Mouse (Mus musculus) frontal cortex, postnatal 25 days (tissue): ENCODE results near the gene Tctex1d1.

Experiments used
- DNase-seq, 2 experiments: peaks; one replicate each; pipeline ENCODE4 v3.0.0; 2022; ENCODE audit warnings: low spot score in 2 of 2

Tctex1d1 gene

GRCm38 (mm10) chr4:102978440-102978839 is at the start of gene Tctex1d1:
TSS of gene Tctex1d1 (plus strand) at chr4:102978606.
- no peak for DNase-seq

DNA sequence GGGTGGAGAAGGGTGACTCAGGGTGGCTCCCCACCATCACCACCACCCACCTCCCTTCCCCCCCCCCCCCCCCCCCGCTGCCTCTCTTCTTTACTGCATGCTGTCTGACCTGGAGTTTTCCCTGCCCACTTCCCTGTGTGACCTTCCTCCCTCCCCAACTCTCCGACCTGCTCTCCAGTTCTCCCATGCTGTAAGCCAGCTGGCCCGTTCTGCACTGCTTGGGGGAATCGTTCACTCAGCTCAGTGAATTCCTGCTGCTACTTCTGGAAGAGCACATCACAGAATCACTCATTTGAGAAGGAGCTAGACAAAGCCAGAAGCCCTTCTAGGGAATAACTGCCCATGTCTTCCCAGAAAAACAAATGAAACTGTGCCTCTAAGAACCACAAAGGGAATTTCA is 48.9 kb upstream of the Tctex1d1 start:
- DNase-seq: no peak

- no peak for DNase-seq
Observed at GRCm38 (mm10) chr4:102930679-102931078, 47.7 kb upstream of the Tctex1d1 start.

GRCm38 (mm10) chr4:102940266-102940665 is 38.1 kb upstream of the Tctex1d1 start:
- no peak for DNase-seq

- no peak for DNase-seq
Observed at GRCm38 (mm10) chr4:102940738-102941137, 37.7 kb upstream of the Tctex1d1 start.

- DNase-seq: no peak
Observed at GRCm38 (mm10) chr4:102944325-102944724, 34.1 kb upstream of the Tctex1d1 start.

DNA sequence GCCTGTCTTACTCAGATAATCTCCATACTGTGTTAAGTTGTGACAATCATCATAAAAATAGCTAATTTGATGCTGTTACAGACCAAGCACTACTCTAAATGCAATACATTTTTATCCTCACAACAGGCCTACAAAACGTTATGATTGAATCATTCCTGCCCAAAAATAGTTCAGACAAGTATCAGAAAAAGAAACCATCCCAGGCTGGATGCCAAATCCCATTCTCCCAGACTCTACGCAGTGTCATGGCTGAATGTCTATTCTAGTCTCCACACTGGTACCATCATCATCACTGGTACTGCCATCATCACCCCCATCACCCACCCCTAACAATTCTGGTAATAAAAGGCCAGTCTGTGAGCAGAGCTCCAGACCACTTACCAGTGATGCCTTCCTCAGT is 25.9 kb upstream of the Tctex1d1 start:
- DNase-seq: no peak

DNA sequence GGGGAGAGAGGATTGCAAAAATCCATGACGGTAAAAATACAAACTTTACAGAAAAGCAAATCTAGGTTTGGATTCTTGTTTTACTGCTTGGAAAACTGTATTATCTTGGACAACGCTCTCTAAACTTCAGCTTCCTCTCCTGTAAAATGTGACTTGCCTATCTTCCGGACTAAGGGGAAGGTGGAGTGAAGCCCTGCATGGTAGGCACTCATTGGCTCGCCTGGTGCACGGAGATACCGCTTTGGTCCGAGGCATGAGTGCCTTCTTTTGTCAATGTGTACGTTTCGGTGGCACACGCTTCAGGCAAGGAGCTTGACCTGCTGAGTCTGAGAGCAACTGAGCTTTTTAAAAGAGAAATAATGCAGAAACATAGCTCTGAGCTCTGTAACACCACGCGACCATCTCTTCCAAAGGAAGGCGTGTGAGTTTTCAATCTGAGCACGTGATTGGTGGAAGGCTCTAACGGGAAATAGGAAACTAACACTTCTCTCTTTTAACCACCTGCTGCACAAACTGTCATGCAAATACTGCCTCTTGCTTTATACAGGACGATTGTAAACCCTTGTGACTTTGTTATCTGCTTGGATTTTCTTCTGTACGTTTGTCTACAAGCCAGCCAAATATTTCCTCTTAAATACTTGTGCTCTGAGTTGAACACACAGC is 23.0 kb upstream of the Tctex1d1 start:
- no peak for DNase-seq

GRCm38 (mm10) chr4:102959409-102959808 is 19.0 kb upstream of the Tctex1d1 start:
- no peak for DNase-seq

- no peak for DNase-seq
Observed at GRCm38 (mm10) chr4:102964174-102964573, 14.2 kb upstream of the Tctex1d1 start.

DNA sequence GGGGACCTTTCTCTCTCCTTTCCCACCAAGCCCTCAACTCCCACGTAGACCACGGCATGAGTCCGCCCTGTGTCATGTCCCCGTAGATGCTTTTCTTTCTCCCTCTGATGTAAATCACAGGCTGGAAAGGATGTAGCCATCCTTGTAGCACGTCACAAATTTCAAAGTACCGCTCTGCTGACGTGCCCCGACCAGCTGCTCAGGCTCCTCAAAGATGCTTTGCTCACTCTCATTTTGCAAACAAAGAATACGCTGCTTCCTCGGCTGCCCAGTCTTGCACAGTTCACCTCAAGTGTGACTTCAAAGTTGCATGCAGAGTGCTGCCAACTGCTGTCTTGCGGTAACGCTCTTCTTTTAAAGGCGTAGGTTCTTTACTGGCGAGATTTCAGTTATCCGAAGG is 10.6 kb upstream of the Tctex1d1 start:
- DNase-seq: no peak

DNA sequence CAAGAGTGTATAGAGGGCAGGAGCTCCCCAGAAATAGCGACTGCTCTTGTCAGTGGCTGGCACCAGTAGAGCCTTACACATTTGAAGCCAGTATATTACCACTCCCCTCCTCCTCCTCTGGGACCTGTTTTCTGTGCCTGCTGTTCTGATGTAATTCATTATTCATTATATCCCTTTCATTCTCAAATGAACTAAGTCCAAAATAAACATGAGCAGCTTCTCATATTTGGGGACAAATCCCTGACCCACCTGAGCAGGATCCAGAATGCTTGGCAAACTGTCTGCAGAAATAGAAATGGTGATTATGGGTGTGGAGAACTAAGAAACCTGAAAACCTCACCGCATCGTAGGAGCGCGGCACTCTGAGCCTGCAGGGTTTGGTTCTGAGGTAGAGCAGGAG is 8.8 kb upstream of the Tctex1d1 start:
- no peak for DNase-seq

DNA sequence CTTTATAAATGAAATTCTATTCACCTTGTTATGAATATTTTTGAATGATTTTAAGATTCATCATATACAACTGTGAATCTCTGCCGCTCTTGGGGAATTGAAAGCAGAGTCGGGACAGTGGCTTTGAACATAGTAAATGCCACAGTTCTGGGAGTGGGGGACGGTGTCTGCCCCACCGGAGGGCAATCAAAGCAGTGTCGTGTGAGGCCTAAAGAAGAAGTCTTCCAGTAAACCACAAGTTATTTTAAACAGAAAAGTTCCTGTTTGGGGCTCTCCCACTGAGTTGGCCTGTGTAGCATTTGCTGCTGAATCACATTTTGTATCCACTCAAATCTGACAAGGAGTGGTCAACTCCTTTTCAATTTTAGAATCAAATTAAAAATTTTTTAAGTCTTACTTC is 7.2 kb upstream of the Tctex1d1 start:
- DNase-seq: no peak

GRCm38 (mm10) chr4:102972071-102972470 is 6.3 kb upstream of the Tctex1d1 start:
- DNase-seq: no peak

GRCm38 (mm10) chr4:102974172-102974571 is 4.2 kb upstream of the Tctex1d1 start:
- no peak for DNase-seq

GRCm38 (mm10) chr4:102976290-102977275 is 1.8 kb upstream of the Tctex1d1 start:
- no peak for DNase-seq

DNA sequence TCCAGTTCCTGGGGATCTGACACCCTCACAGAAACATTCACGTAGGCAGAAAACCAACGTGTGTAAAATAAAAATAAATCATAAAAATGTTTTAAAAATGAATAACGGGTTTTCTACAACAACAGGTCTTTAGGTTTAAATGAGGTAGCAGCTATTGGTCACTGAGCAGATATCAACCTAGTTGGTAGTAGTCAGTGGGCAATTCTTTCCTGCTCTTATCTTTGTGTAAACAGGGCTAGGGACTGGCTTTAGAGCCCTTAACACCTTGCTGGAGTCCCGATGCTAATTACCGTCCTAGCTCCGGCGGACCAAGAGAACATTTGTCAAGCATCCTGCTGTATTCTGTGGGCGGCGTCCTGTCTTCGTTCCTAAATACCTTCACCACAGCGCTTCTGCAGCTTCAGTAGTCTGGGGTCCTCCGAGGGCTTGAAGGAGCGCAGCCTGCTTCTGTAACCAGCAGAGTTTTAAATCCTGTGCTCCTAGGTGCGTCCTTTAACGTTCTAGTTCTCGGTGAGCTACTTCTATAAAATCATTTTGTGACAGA is 556 bp upstream of the Tctex1d1 start:
- DNase-seq: no peak

DNA sequence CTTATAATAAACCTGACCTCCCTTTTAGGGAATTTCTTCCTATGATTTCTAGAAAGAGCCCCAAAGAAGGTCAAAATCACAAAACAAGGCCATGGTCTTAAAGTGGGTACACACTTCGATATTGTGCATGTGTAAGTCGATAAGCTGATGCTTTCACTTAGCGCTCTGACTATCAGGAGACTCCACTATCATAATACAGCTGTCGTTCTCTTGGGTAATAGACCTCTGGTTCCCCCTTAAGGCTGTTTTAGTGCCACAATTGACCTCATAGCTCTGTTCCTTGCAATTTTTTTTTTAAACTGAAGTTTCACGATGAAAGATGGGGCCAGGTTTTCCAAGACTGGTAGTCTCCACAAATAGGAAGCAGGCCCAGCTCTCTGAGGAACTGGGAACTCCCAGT is 979 bp downstream of the Tctex1d1 start:
- no peak for DNase-seq

- no peak for DNase-seq
Observed at GRCm38 (mm10) chr4:102981709-102982108, 3.3 kb downstream of the Tctex1d1 start.

- DNase-seq: no peak
Observed at GRCm38 (mm10) chr4:102986173-102986572, 7.8 kb downstream of the Tctex1d1 start.

DNA sequence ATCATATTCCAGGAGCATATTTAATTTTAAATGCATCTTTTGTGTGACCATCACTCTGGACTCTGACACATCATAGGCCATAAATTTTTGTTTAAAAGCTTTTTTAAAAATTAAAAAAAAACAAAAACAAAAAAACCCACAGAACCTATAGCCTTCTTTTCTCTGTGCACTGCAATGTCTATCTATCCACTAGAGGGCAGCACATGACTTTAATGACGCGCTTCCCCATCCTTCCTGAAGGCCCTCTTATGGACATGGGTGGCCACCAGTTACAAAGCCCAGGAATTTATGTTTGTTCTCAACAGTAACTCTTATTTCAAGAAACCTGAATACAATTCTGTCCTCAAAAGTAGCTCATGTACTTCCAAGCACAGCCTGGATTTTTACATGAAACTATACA is 8.5 kb downstream of the Tctex1d1 start:
- peak in 1 of 2 experiments; percentile 36 for DNase-seq

DNA sequence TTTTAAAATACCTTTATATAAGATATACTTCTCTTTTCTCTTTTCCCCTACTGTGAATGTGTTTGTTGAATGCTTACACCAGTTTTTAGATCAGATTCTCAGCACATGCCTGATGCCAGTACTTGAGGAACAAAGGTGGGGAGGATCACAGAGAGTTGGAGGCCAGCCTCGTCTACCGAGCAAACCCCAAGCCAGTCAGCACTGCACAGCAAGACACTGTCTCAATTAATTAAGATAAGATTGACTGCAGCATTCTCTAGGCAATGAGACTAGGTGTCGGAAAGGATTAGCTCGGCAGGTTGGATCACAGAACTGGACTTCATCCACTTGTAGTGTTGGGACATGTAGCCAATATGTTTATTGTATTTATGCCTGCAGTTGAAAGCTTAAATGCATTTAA is 8.9 kb downstream of the Tctex1d1 start:
- DNase-seq: no peak

GRCm38 (mm10) chr4:102987756-102988155 is 9.3 kb downstream of the Tctex1d1 start:
- DNase-seq: no peak
